Mouse (Mus musculus): Measurements from ENCODE around the gene Fpgt. TPM values are rescaled to one million over a fixed set of nuclear protein-coding genes. Genes with fewer than 3 reads are reported as not detected.

The Fpgt gene
- polyA plus RNA-seq, 1 experiment from 2014 or later = 5.6 TPM

- Histone ChIP-seq H3K4me1 (ENCODE audit: insufficient read depth) (no peaks in the 10 kb centered on the region), H3K9ac (replicated peaks) (no peak overlapping the region), H3K27me3 (ENCODE audit: insufficient read depth, low read length) (no peaks in the 10 kb centered on the region), H3K36me3 (replicated peaks; ENCODE audit: insufficient read depth, low read length) (no peaks in the 10 kb centered on the region), H3K4me3 (ENCODE audit: low read depth, low read length) (no peak overlapping the region), H3K27ac (ENCODE audit: low read depth) (no peak overlapping the region), H3K4me2 (ENCODE audit: low read depth, low read length) (no peak overlapping the region), H3K9me3 (ENCODE audit: low read length) (no peaks in the 10 kb centered on the region)
- no peak for TF ChIP-seq EP300 (IDR thresholded peaks at IDR 0.05; ENCODE audit: low read depth)
- no peak for TF ChIP-seq CTCF (IDR thresholded peaks at IDR 0.05; ENCODE audit: low read depth)
- no peak for DNase-seq
- ATAC-seq = no peak
- 61% methylated on average over 1 of the region's 1 CpGs for WGBS (ENCODE audit: insufficient replicate concordance)
These were observed 40.0 kb downstream of the Fpgt start for GRCm38 (mm10) chr3:155053189-155053588.

DNA sequence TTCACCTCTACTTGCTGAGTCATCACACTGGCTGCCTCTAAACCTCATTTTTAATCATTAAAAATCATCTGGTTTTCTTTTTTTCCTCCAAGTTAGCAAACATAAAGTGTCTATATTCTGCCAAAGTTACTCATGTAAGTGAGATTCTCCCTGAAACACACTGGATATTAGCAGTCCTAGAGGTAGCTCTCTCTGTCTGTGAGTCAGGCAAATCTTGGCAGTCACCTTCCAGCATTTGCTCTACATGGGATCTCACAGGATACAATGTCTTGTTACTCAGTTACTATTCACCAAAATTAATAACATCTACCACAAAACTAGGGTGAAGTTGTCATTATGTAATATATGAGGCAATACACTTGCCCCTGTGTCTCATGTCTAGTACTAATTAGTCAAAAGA lies 41.2 kb downstream of the Fpgt start:
- no peak overlapping the region for H3K27ac ChIP-seq (ENCODE audit: low read depth)
- TF ChIP-seq EP300 (IDR thresholded peaks at IDR 0.05; ENCODE audit: low read depth) = no peak
- TF ChIP-seq CTCF (IDR thresholded peaks at IDR 0.05; ENCODE audit: low read depth) = no peak
- no peaks in the 10 kb centered on the region for H3K27me3 ChIP-seq (ENCODE audit: insufficient read depth, low read length)
- no peaks in the 10 kb centered on the region for H3K36me3 ChIP-seq (replicated peaks; ENCODE audit: insufficient read depth, low read length)
- ATAC-seq (no peak), DNase-seq (no peak)
- no peak overlapping the region for H3K4me3 ChIP-seq (ENCODE audit: low read depth, low read length)
- H3K9ac ChIP-seq (replicated peaks) = no peak overlapping the region
- no peaks in the 10 kb centered on the region for H3K4me1 ChIP-seq (ENCODE audit: insufficient read depth)
- H3K4me2 ChIP-seq (ENCODE audit: low read depth, low read length) = no peak overlapping the region
- no peaks in the 10 kb centered on the region for H3K9me3 ChIP-seq (ENCODE audit: low read length)

DNA sequence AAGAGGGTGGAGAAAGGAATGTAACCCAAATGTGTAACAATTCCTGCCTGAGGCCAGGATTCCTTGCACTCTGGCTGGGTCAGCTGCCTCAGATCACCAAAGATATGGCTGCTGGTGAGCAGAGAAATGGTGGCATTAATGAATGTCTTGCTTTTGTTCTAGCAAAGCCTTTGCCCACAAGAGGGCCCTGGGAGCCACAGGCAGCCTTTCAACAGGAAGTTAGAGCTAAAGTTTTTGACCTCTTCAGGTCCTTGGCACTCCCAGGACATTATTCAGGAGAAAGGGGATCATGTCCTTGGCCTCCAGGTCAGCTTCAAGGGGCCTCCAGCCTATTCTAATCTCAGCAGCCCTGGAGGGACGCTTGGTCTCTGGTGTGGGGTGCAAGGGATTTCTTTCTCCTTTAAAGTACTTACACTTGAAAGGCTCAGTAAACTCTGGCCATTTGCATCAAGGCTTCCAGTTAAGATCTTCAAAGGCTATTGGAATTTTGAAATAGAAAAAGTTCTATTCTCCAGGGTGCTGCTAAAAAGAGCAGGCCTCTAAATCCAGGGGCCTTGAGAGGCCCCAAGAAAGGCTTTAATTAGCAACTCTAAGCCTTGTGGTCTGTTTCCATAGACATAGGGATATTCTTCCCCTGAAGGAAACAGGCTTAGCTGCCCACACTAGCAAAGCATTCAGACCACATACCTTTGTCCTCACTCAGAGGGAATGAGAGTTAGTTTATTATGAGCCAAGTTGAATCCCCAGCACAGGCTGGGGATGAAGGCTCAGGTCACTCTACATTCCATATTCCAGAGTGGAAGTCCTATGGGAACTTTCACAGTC lies 54.0 kb downstream of the Fpgt start:
- Histone ChIP-seq H3K9ac (replicated peaks) (no peak overlapping the region), H3K27me3 (ENCODE audit: insufficient read depth, low read length) (no peaks in the 10 kb centered on the region), H3K9me3 (ENCODE audit: low read length) (no peaks in the 10 kb centered on the region), H3K4me2 (ENCODE audit: low read depth, low read length) (no peak overlapping the region), H3K36me3 (replicated peaks; ENCODE audit: insufficient read depth, low read length) (no peaks in the 10 kb centered on the region), H3K27ac (ENCODE audit: low read depth) (no peak overlapping the region), H3K4me3 (ENCODE audit: low read depth, low read length) (no peak overlapping the region), H3K4me1 (ENCODE audit: insufficient read depth) (no peaks in the 10 kb centered on the region)
- DNase-seq (no peak), ATAC-seq (no peak)
- TF ChIP-seq EP300 (IDR thresholded peaks at IDR 0.05; ENCODE audit: low read depth) (no peak), CTCF (IDR thresholded peaks at IDR 0.05; ENCODE audit: low read depth) (no peak)
- 41% methylated on average over 1 of the region's 1 CpGs for WGBS (ENCODE audit: insufficient replicate concordance)

Other genes starting within 250 kb of the Fpgt start
- gene Tnni3k, start 38.0 kb downstream of the Fpgt start, polyA plus RNA-seq (2015; fragmentation: Nextera tagmentation; extraction: Ambion mirVana) = not detected in 2 replicates
- 0.94 and 1.1 TPM in 2 replicates for gene Lrriq3, start within 50 bp of the Fpgt start, polyA plus RNA-seq (2015; fragmentation: Nextera tagmentation; extraction: Ambion mirVana)

Measured in liver, postnatal 0 days (tissue).